Mouse (Mus musculus) c-Kit-negative CD71-positive TER-119-positive erythroid progenitor cells, embryonic 14.5 days (primary cell): ENCODE results near the gene Aig1.
A peak's percentile ranks its signal among the peaks of the same experiment; 100 is the strongest.
"Not testable (repeated sequence)": the region's sequence is repeated elsewhere in the genome, so short reads cannot be mapped to it uniquely, and the experiment has no call there.

Experiments used
- DNase-seq: peaks from one replicate; pipeline ENCODE4 v3.0.0-alpha.2; 2013; ENCODE audit warnings: low read depth, low spot score

The Aig1 gene

GRCm38 (mm10) chr10:13868371-13869321 lies at the start of gene Aig1:
Aig1 (minus strand) TSS chr10:13868980.
- peak; percentile 53 for DNase-seq

DNA sequence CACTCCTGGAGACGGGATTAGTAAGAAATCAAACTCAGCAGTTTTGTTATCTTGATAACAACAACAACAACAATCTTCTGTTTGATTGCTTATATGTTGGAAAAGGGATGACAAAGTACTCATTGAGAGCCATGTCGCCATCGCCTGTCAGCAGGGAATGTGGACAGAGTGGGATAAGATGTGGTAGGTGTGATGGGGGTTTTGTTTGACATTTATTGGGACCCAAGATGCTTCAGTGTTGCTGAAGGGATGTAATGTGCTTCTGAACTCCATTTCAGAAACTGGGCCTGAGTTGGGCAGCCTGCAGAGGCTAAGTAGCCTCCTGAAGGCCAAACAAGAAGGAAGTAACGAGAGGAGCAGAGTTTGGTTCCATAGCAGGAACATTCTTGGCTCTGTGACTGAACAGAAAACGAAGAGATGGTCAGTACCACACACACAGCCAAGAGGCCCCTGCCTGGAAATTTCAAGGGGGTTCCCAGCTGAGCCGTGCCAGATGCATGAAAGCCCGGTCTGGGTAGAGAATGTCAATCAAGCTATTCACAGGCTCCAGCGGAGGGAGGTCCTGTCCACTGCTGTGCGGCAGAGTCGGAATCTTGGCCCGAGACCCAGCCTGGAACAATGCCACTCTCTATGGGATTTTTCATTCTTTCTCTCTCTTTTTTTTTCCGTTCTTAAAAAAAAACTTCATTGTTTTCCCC lies 48.0 kb upstream of the Aig1 start:
- no peak for DNase-seq

DNA sequence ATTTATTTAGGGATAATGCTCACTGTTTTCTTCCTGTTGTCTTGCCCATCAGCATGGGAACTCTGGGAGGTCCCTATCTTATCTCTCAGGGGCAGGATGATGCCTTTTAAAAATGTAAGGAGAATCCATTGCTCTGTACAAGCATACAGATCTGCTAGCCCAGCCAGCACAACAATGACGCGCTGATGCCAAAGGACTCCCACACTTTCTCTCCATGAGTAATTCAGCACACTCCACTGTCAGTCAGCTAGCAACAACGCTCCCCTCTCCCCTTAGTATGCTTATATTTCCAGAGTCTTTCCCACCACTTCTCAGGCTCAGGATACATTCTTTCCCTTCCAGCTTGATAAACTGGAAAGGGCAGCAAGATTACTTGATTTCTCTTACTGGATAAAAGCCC lies 46.4 kb upstream of the Aig1 start:
- DNase-seq: no peak

DNA sequence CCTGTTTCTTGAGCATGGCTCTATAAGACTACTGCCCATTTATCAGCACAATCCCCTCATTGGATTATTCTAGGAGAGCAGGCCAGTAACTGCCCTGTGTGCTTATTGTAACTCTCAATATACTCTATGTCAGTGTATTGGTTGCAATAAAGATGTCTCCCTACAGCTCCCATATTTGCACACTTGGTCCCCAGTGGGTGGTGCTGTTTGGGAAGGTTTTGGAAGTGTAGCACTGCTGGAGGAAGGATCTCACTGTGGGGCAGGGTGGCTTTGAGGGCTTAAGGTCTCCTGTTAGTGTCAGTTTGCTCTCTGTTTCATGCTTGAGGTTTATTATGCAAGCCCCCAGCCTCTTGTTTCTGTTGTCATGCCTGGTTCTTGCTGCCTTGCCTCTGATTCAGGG lies 44.9 kb upstream of the Aig1 start:
- no peak for DNase-seq

DNA sequence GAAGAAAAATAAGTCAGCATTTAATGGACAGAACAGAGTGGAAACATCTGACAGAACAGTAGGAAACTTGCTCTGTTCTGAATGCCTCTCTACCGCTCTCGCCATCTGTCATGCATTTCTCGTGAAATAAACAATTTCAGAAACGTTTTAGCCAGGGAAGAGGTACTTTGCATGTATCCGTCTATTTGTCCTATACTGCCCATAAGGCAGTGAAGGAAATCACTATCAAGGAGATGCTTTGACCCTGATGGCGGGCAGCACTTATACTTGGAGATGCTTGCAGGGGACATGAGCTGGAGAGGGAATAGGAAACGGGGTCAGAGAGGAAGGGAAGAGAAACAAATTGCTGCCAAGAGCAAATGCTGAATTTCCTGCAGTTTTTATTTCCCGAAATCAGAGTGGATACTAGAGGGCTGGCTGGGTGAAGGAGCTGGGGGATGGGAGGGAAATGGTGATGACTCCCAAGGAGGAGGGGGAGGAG lies 37.5 kb upstream of the Aig1 start:
- DNase-seq: no peak

- no peak for DNase-seq
Measured at GRCm38 (mm10) chr10:13905618-13906017, 36.8 kb upstream of the Aig1 start.

DNA sequence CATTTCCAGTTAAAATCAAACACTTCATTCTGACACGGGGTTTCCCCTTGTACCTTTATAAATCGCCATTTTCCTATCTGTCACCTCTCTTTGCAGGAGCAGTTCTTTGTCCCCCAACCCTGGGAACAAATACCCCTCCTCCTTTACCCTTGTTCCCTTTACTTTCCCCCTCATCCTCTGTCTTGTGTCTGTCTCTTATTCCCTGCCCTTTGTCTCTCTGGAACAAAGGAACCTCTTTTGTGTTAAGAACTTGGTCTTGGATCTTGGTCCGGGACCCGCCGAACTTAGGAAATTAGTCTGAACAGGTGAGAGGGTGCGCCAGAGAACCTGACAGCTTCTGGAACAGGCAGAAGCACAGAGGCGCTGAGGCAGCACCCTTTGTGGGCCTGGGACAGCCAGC lies 24.0 kb upstream of the Aig1 start:
- DNase-seq: not testable (repeated sequence)

GRCm38 (mm10) chr10:13882975-13883875 lies 14.4 kb upstream of the Aig1 start:
- DNase-seq: no peak

DNA sequence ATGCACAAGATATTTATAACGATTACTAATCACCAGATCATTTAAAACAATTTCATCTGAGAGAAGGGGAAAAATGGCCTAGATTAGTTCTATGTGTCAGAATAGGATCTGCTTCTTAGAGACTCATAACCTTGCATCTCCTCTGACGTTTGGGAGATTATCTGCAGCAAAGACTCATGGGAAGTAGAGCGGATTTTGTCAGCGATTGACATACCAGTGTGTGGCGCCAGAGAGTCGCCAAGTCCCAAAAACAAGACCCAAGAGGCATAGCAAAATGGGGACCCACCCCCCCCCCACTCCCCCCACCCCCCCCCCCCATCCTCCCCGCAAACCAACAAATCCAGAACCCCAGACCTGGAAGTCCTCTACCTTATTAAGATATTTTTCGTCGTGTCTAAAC lies 13.7 kb upstream of the Aig1 start:
- no peak for DNase-seq

DNA sequence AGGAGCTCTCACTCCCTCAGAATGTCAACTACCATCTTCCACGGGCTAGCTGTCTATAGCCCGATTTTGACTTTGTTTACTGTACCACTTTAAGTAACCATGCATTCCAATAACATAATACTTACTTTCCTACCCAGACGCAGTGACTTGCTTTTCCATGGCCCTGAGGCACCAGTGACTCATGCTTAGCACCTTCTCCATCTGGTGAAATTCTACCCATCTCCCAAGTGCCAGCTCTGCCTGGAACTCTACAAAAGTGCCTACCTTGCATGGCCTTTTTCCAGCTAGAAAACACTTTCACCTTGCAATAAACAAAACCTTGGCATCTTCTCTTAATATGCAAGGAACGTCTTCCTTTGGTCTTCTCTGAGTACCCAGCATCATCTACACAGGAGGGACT lies 9.9 kb upstream of the Aig1 start:
- DNase-seq: no peak

GRCm38 (mm10) chr10:13875038-13875420 lies 6.2 kb upstream of the Aig1 start:
- no peak for DNase-seq

GRCm38 (mm10) chr10:13874301-13875037 lies 5.7 kb upstream of the Aig1 start:
- DNase-seq: no peak

DNA sequence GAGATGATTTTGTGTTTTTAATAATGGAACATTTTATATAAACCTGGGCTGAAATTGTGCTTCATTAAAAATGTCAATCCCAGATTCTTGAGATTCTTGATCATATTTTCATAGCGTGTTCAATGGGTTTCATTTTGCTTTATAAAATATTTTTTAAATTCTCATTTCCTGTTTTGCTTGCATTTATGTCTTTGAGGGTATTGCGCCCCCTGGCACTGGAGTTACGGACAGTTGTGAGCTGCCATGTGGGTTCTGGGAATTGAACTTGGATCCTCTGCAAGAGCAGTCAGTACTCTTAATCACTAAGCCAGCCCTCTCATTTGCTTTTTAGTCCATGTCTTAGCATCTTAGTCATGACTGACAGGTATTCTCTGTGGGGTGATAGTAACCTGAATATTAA lies 1.8 kb upstream of the Aig1 start:
- DNase-seq: no peak

DNA sequence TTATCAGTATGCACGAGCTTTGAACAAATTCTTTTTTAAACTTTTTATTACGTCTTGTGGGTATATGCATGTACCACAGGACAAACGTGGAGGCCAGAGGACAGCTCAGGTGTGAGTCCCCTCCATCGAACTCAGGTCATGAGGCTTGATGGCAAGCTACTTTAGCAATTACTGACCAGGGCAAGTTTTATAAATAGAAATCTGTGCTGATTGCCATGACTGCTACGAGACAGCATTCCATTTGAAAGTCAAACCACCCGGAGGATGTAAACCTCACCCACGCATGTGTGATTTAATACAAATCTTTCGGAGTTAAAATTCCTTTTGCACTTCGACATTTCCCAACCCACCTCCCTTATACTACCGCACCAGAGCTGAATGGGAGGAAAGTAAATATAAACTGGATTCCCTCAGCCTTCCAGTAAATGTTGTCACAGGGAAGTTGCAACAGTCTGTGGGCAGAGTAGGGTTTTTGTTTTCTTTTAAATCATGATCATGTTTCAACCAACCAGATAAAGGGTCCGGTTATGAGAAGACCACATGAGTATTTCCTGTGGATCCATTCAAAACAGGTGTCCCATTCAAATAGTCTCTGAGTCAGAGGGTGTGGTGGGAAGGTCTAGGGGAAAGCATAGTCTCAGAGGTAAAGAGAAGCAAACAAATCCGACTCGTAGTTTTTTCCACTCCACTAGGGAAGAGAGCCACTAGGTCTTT lies 699 bp upstream of the Aig1 start:
- DNase-seq: no peak

DNA sequence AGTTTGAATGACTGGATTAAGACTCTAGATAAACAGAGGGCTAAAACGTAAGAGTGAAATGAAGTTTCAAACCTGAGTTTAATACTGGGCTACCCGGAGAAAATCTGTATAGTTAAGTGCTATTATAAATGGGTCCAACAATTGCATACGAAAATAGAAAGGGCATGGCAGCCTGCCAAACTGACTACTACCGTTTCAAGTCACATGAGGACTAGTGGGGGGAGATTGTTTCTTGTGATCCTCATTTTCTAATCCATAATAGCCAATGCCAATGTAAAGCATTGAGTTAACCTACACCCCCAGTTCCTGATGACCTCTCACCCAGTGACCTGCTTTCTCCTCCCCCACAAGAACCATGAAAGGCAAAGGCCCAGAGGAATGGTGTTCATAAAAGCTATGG lies 2.4 kb downstream of the Aig1 start:
- DNase-seq: no peak

DNA sequence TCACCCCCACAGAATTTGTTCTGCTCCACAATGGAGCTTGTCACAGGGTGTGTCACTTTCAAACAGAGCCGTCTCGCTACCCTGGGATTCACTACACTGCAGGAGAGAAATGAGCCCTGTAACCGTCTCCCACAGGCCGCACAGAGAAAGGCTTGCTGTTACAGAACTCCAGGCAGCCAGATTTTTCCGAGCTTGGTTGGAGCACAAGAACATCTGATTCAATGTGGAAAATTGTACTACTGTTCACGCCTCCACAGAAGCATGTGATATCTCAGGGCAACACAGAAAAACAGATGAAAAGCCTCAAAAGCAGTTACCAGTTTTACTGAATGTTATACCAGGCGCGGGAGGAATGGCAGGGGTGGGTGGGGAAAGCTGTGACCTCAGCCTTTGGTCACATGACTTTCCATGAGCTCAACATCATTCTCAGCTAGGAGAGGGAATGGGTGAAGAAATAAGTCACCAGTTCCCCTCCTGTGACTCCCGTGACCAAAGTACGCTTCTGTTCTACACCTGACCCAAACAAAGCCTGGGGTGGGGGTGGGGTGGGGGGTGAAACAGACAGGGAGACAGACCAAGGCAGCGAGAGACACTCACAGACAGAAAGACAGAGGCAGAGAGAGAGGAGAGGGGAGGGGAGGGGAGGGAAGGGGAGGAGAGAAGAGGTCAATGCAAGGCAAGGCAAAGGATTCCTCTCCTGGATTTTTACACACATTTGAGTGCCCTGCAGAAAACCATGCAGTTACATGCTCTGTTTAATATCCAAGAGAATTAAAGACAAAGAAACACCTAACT lies 7.5 kb downstream of the Aig1 start:
- DNase-seq: no peak

DNA sequence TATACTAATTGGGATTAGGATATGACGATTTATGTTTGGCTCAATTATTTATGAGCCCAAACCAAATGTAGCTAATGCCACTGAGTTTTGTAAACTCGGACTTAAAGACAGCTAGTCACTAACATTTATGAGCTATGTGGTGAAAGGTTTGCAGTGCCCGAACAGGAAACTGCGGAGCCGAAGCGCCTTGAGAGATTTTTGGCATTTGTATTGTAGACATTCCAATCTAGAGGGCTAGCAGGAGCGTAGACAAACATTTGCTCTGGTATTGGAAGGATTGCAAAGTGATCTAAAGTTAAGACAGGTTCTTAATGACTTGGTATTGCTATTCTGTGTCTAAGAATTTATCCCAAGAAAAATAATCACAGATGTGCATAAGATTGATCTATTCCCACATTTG lies 12.3 kb downstream of the Aig1 start:
- DNase-seq: no peak

DNA sequence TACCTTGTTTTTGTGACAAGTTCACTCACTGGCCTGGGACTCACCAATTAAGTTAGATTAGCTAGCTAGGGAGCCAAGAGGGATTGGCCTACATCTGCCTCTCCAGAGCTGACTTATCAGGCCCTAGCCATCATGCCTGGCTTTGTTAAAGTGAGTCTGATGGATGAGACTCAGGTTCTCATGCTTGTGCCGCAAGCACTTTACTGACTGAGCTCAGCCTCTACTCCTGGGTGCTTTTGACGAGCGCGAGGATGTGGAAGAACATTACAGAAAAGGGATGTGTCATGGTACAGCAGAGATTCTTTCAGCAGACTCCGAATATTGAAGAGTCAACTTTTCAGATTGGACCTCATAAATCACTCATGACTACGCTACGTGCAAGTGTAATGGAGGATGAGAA lies 12.8 kb downstream of the Aig1 start:
- no peak for DNase-seq

GRCm38 (mm10) chr10:13855111-13855510 lies 13.7 kb downstream of the Aig1 start:
- DNase-seq: no peak

- DNase-seq: no peak
Measured at GRCm38 (mm10) chr10:13850071-13850470, 18.7 kb downstream of the Aig1 start.
